Mouse (Mus musculus) T-helper 2 cell (primary cell): Measurements from ENCODE around the gene Nudt13.

Experiments
- in situ Hi-C: fragments of 300-600 bp; cut with MboI, MseI; formaldehyde crosslinking; loops from one replicate; pipeline ENCODE4 v1.15.1; 2025; ENCODE audit warnings: high pct_unique_total_duplicates

The Nudt13 gene

DNA sequence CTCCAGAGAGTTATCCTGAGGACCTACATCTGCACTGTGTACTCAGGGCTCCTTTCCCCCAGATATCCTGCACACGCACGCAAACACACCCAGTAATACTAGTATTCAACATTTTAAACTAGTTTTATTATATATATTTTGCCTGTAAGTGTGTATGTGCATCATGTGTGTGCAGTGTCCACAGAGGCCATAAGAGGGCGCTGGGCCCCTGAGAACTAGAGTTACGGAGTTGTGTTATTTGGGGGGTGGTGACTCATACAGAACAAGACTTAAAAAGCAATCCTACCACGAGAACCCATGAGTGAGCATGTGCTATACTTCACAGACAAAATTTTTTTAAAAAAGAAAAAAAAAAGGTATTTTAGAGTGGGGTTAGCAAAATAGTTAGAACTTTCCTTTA, 44.9 kb downstream of the Nudt13 start:
- in situ Hi-C loops = no loop called here

DNA sequence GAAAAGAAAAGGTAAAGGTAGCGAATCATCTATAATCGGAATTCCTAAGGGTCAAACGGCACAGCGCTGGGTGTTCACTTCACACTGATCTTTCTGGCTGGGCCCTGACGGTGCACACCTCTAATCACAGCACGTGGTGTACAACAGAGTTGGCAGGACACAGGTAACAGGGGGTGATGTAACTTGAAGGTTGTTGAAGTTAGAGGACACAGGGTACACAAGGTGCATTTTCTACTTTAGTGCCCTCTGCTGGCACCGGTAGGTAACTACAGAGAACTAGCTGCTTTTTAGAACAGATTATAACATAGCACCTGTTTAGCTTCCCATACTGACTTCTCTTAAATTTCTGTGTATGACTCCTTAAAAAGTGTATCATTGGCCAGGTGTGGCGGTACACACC, 45.7 kb downstream of the Nudt13 start:
- in situ Hi-C loops = no loop called here

GRCm38 (mm10) chr14:20340866-20341265, 46.4 kb downstream of the Nudt13 start:
- in situ Hi-C loops = no loop called here

DNA sequence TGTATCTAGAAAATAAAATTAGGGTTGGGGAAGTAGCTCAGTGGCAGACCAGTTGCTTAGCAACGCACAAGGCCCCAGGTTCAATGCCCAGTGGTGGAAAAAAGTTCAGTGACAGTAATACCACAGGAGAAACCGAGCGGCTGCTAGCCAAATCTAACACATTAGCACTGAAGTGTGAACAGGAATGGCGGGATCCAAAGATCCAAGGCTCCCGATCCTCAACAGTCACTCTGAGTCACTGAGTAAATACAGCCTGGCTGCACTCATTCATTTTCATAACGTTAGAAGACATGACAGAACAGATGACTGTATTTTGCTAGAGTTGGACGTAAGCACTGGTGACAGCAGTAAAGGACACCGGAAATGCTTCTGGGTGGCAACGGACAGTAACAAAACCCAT, 51.4 kb downstream of the Nudt13 start:
- in situ Hi-C loops = loop anchor here (5.0 kb wide), 1 partner anchor 46 kb away; the partner anchor contains the start of gene Mrps16

- in situ Hi-C loops = loop anchor here (5.0 kb wide), 1 partner anchor 45 kb away; the partner anchor contains the start of gene Mrps16
Observed at GRCm38 (mm10) chr14:20347441-20347990, 53.0 kb downstream of the Nudt13 start.

GRCm38 (mm10) chr14:20347991-20348541, 53.6 kb downstream of the Nudt13 start, which contains the start of the genes Ecd and Fam149b:
TSS of gene Ecd (minus strand) at chr14:20348121.
TSS of gene Fam149b (plus strand) at chr14:20348162.
- in situ Hi-C loops = loop anchor here (5.0 kb wide), 1 partner anchor 44 kb away; the partner anchor contains the start of gene Mrps16

DNA sequence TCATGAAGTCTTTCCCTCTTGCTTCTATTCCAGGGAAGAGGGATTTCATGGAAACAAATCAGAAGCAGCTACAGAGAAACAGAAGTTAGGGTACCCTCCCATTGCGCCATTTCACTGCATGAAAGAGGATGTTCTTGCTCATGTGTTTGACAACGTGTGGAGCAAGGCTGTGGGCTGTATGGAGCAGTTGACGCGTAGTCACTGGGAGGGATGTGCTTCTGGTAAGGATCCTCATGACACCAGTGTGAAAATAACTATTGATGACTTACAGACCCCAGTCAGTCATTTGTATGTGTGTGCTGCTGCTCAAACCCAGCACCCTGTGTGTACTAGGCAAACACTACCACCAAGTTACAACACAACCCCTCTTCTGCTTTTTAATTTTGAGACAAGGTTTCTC, 68.7 kb downstream of the Nudt13 start:
- in situ Hi-C loops = no loop called here
